Mouse (Mus musculus) myocyte (in vitro differentiated cells): ENCODE data around the gene Fstl3. TPM values are rescaled to one million over a fixed set of nuclear protein-coding genes. Genes with fewer than 3 reads are reported as not detected.

Experiments
- H3K27me3 ChIP-seq: one replicate; pipeline ENCODE4 v1.6.1; 2011; ENCODE audit not compliant: control insufficient read depth, insufficient read depth, insufficient read length
- H3K36me3 ChIP-seq: one replicate; pipeline ENCODE4 v1.6.1; 2011; ENCODE audit not compliant: control insufficient read depth, insufficient read depth
- H3K4me2 ChIP-seq: one replicate; pipeline ENCODE4 v1.6.1; 2011; ENCODE audit warnings: low read depth, control low read depth
- H3K4me3 ChIP-seq: one replicate; pipeline ENCODE4 v1.5.1; 2011; ENCODE audit warnings: mild to moderate bottlenecking, control low read depth, moderate library complexity
- H3K79me2 ChIP-seq: one replicate; pipeline ENCODE4 v1.6.1; 2011; ENCODE audit not compliant: control insufficient read depth, insufficient read depth
- H3ac ChIP-seq: one replicate; pipeline ENCODE4 v1.6.1; 2011; ENCODE audit not compliant: control insufficient read depth, insufficient read length
- CEBPB ChIP-seq: IDR thresholded peaks from 2 replicates; pipeline ENCODE4 v1.6.1; 2011; ENCODE audit warnings: mild to moderate bottlenecking, moderate library complexity; ENCODE audit not compliant: poor library complexity, insufficient read depth, severe bottlenecking
- E2F4 ChIP-seq: IDR thresholded peaks from one replicate; pipeline ENCODE4 v1.6.1; 2011; ENCODE audit warnings: mild to moderate bottlenecking, control low read depth, moderate library complexity; ENCODE audit not compliant: insufficient read depth
- MAX ChIP-seq: IDR thresholded peaks from one replicate; pipeline ENCODE4 v1.6.1; 2011; ENCODE audit warnings: low read depth, mild to moderate bottlenecking, control low read depth
- MYOD1 ChIP-seq, 3 experiments: IDR thresholded peaks; one replicate each; pipeline ENCODE4 v1.6.1; 2011; ENCODE audit warnings: control low read depth in 2 of 3, low read depth in 2 of 3, mild to moderate bottlenecking in 2 of 3, moderate library complexity in 1 of 3; ENCODE audit not compliant: insufficient read length in 2 of 3, control insufficient read depth in 1 of 3
- MYOG ChIP-seq, 3 experiments: IDR thresholded peaks; one replicate each; pipeline ENCODE4 v1.6.1; 2011; ENCODE audit warnings: control low read depth in 2 of 3, low read depth in 2 of 3, mild to moderate bottlenecking in 2 of 3; ENCODE audit not compliant: insufficient read length in 2 of 3, control insufficient read depth in 1 of 3, insufficient read depth in 1 of 3
- POLR2A ChIP-seq: IDR thresholded peaks from one replicate; pipeline ENCODE4 v1.6.1; 2011; ENCODE audit warnings: low read depth, mild to moderate bottlenecking, control low read depth, moderate library complexity; ENCODE audit not compliant: insufficient read length
- POLR2AphosphoS2 ChIP-seq: IDR thresholded peaks from one replicate; pipeline ENCODE4 v1.6.1; 2011; ENCODE audit warnings: low read depth, control low read depth; ENCODE audit not compliant: insufficient read length
- REST ChIP-seq: IDR thresholded peaks from one replicate; pipeline ENCODE4 v1.6.1; 2011; ENCODE audit warnings: mild to moderate bottlenecking, control low read depth, moderate library complexity; ENCODE audit not compliant: insufficient read depth, insufficient read length
- SRF ChIP-seq: IDR thresholded peaks from one replicate; pipeline ENCODE4 v1.6.1; 2011; ENCODE audit warnings: low read depth; ENCODE audit not compliant: control insufficient read depth, insufficient read length
- TCF12 ChIP-seq: IDR thresholded peaks from one replicate; pipeline ENCODE4 v1.6.1; 2011; ENCODE audit warnings: mild to moderate bottlenecking, control low read depth; ENCODE audit not compliant: poor library complexity, insufficient read depth, severe bottlenecking
- TCF3 ChIP-seq: IDR thresholded peaks from one replicate; pipeline ENCODE4 v1.6.1; 2011; ENCODE audit warnings: low read depth, control low read depth; ENCODE audit not compliant: insufficient read length
- USF1 ChIP-seq: IDR thresholded peaks from one replicate; pipeline ENCODE4 v1.6.1; 2011; ENCODE audit warnings: low read depth, mild to moderate bottlenecking, control low read depth, moderate library complexity
- polyA plus RNA-seq: library from polyadenylated mRNA; unstranded; fragments of >200 nt; fragmentation: generic; extraction: Trizol; gene quantifications from one replicate; pipeline ENCODE4 v1.2.1, GENCODE M21; 2012; ENCODE audit warnings: missing spikeins

Gene Fstl3
- polyA plus RNA-seq, 1 experiment = 28.9 TPM

GRCm38 (mm10) chr10:79800508-79800907 lies 23.4 kb downstream of the Fstl3 start:
- no peak overlapping the region for H3K4me2 ChIP-seq
- H3ac ChIP-seq = no peak overlapping the region
- TF ChIP-seq TCF12 (no peak), TCF3 (no peak), MAX (no peak), MYOG (IDR thresholded peaks at IDR 0.05; ENCODE audit: control insufficient read depth in 1 of 3, insufficient read depth in 1 of 3, insufficient read length in 2 of 3, low read depth in 2 of 3) (no peak), POLR2AphosphoS2 (no peak), USF1 (no peak), REST (no peak)
- H3K79me2 ChIP-seq = peaks cover 21% of the 10 kb centered on the region
- H3K27me3 ChIP-seq = no peaks in the 10 kb centered on the region
- no peak overlapping the region for H3K4me3 ChIP-seq
- H3K36me3 ChIP-seq = no peaks in the 10 kb centered on the region

GRCm38 (mm10) chr10:79801837-79802236 lies 24.8 kb downstream of the Fstl3 start:
- peak overlapping the region; percentile 38 for H3K4me2 ChIP-seq
- H3ac ChIP-seq = no peak overlapping the region
- no peaks in the 10 kb centered on the region for H3K36me3 ChIP-seq
- TF ChIP-seq POLR2AphosphoS2 = no peak
- TF ChIP-seq MYOD1 (IDR thresholded peaks at IDR 0.05; ENCODE audit: control insufficient read depth in 1 of 3, insufficient read length in 2 of 3, low read depth in 2 of 3) = no peak
- no peak for TF ChIP-seq USF1
- no peak for TF ChIP-seq TCF12
- no peak for TF ChIP-seq E2F4
- TF ChIP-seq SRF = no peak
- no peak for TF ChIP-seq POLR2A
- H3K27me3 ChIP-seq = no peaks in the 10 kb centered on the region
- H3K4me3 ChIP-seq = no peak overlapping the region
- peaks cover 21% of the 10 kb centered on the region for H3K79me2 ChIP-seq

GRCm38 (mm10) chr10:79802331-79802971 lies 25.4 kb downstream of the Fstl3 start:
- Histone ChIP-seq H3ac (no peak overlapping the region), H3K36me3 (no peaks in the 10 kb centered on the region), H3K27me3 (no peaks in the 10 kb centered on the region), H3K4me2 (peak overlapping the region; percentile 38), H3K4me3 (no peak overlapping the region), H3K79me2 (peaks cover 21% of the 10 kb centered on the region)
- TF ChIP-seq MYOG (IDR thresholded peaks at IDR 0.05; ENCODE audit: control insufficient read depth in 1 of 3, insufficient read depth in 1 of 3, insufficient read length in 2 of 3, low read depth in 2 of 3) (no peak), CEBPB (peak; percentile 57)

- no peak for TF ChIP-seq USF1
- TF ChIP-seq MYOG (IDR thresholded peaks at IDR 0.05; ENCODE audit: control insufficient read depth in 1 of 3, insufficient read depth in 1 of 3, insufficient read length in 2 of 3, low read depth in 2 of 3) = no peak
- no peak for TF ChIP-seq SRF
- Histone ChIP-seq H3K79me2 (peaks cover 8% of the 10 kb centered on the region), H3K4me3 (no peak overlapping the region), H3K36me3 (peaks cover 5% of the 10 kb centered on the region), H3K27me3 (no peaks in the 10 kb centered on the region), H3K4me2 (no peak overlapping the region), H3ac (no peak overlapping the region)
These were observed 26.7 kb downstream of the Fstl3 start for GRCm38 (mm10) chr10:79803716-79804323.

DNA sequence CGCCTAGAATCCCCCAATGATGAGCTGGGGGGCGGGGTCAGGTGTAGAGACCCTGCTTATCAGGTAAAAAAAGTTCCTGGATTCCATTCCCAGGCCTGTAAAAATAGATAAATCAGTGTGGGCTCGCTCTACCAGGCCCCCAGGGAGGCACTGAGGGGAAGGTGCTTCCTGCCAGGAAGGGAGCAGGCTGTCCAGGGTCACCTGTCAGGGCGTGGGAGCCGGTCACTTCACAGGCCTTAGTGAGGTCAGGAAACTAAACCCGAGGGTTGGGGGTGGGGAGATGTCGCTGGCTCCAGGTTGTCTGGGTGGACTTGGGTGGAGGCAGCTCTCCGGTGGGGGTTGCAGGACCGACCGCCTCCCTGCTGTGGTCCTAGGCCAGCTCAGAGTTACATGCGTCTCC lies 28.6 kb downstream of the Fstl3 start:
- no peak overlapping the region for H3ac ChIP-seq
- H3K4me3 ChIP-seq = no peak overlapping the region
- TF ChIP-seq SRF = no peak
- TF ChIP-seq POLR2AphosphoS2 = no peak
- no peak for TF ChIP-seq TCF3
- TF ChIP-seq REST = no peak
- TF ChIP-seq TCF12 = no peak
- no peak for TF ChIP-seq MYOD1 (IDR thresholded peaks at IDR 0.05; ENCODE audit: control insufficient read depth in 1 of 3, insufficient read length in 2 of 3, low read depth in 2 of 3)
- no peak for TF ChIP-seq POLR2A
- no peak for TF ChIP-seq CEBPB
- TF ChIP-seq USF1 = no peak
- TF ChIP-seq MYOG (IDR thresholded peaks at IDR 0.05; ENCODE audit: control insufficient read depth in 1 of 3, insufficient read depth in 1 of 3, insufficient read length in 2 of 3, low read depth in 2 of 3) = no peak
- TF ChIP-seq MAX = no peak
- peaks cover 7% of the 10 kb centered on the region for H3K36me3 ChIP-seq
- no peaks in the 10 kb centered on the region for H3K79me2 ChIP-seq
- no peak overlapping the region for H3K4me2 ChIP-seq
- no peaks in the 10 kb centered on the region for H3K27me3 ChIP-seq
